Mouse (Mus musculus): ENCODE results near the gene Atad5.

DNA sequence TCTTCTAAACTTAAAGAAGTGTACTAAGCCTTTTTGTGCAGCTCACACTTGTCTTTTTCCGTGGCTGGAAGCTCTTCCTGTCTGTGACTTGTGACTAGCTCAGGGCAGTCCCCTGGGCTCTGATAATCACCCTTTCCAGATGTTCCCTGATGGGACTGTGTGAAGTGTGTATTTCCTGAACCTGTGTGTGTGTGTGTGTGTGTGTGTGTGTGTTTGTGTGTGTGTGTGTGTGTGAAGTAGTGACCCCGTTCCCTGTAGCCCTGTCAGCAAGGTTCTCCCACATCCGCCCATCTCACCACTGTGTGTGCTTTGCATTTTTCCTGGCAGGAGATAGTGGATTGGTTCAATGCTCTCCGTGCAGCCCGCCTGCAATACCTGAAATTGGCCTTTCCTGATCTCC is 81.2 kb downstream of the Atad5 start:
- TF ChIP-seq CTCF (IDR thresholded peaks at IDR 0.05; ENCODE audit: low read depth, low read length) (no peak), POLR2A (IDR thresholded peaks at IDR 0.05; ENCODE audit: extremely low read depth, insufficient read depth, low read length) (no peak)

All from liver, adult 2 months (tissue).